Mouse (Mus musculus): ENCODE results near the gene Slc37a1. TPM values are rescaled to one million over a fixed set of nuclear protein-coding genes. Genes with fewer than 3 reads are reported as not detected.

Slc37a1 gene
- polyA plus RNA-seq, 1 experiment from 2014 or later: 3.3 TPM

GRCm38 (mm10) chr17:31377961-31378360 is 91.4 kb downstream of the Slc37a1 start:
- H3K4me3 ChIP-seq: no peak overlapping the region
- H3K36me3 ChIP-seq: no peaks in the 10 kb centered on the region
- ATAC-seq (ENCODE audit: insufficient number of reproducible peaks, low FRiP score, low TSS enrichment, low read depth): no peak
- peaks cover 4% of the 10 kb centered on the region; the same call in 1 of the 2 replicates for H3K4me1 ChIP-seq
- H3K27ac ChIP-seq: no peak overlapping the region
- WGBS: 10% methylated on average over 7 of the region's 7 CpGs
- H3K4me2 ChIP-seq: 0 out of 2 replicates have a peak overlapping the region, but pooled peaks have one; percentile 7
- H3K9ac ChIP-seq: no peak overlapping the region
- no peaks in the 10 kb centered on the region for H3K9me3 ChIP-seq
- H3K27me3 ChIP-seq: no peaks in the 10 kb centered on the region

- Histone ChIP-seq H3K4me2 (0 out of 2 replicates have a peak overlapping the region, but pooled peaks have one; percentile 7), H3K27ac (no peak overlapping the region), H3K4me3 (no peak overlapping the region), H3K9ac (no peak overlapping the region), H3K36me3 (no peaks in the 10 kb centered on the region), H3K4me1 (peaks cover 4% of the 10 kb centered on the region; the same call in 1 of the 2 replicates), H3K9me3 (no peaks in the 10 kb centered on the region), H3K27me3 (no peaks in the 10 kb centered on the region)
- ATAC-seq (ENCODE audit: insufficient number of reproducible peaks, low FRiP score, low TSS enrichment, low read depth): no peak
- WGBS: 67% methylated on average over 10 of the region's 10 CpGs
These were observed 91.8 kb downstream of the Slc37a1 start for GRCm38 (mm10) chr17:31378361-31378761.

GRCm38 (mm10) chr17:31379086-31379485 is 92.5 kb downstream of the Slc37a1 start:
- Histone ChIP-seq H3K27ac (no peak overlapping the region), H3K4me2 (no peak overlapping the region), H3K9ac (no peak overlapping the region), H3K4me3 (no peak overlapping the region), H3K4me1 (peaks cover 8% of the 10 kb centered on the region; the same call in 1 of the 2 replicates), H3K36me3 (no peaks in the 10 kb centered on the region), H3K9me3 (no peaks in the 10 kb centered on the region), H3K27me3 (no peaks in the 10 kb centered on the region)
- ATAC-seq (ENCODE audit: insufficient number of reproducible peaks, low FRiP score, low TSS enrichment, low read depth): no peak
- WGBS: 77% methylated on average over 2 of the region's 2 CpGs

- H3K4me1 ChIP-seq: peaks cover 15% of the 10 kb centered on the region
- no peak overlapping the region for H3K4me3 ChIP-seq
- H3K9ac ChIP-seq: no peak overlapping the region
- no peak overlapping the region for H3K4me2 ChIP-seq
- ATAC-seq (ENCODE audit: insufficient number of reproducible peaks, low FRiP score, low TSS enrichment, low read depth): no peak
- H3K9me3 ChIP-seq: no peaks in the 10 kb centered on the region
- no peak overlapping the region for H3K27ac ChIP-seq
- H3K36me3 ChIP-seq: no peaks in the 10 kb centered on the region
- no peaks in the 10 kb centered on the region for H3K27me3 ChIP-seq
- 46% methylated on average over 8 of the region's 8 CpGs for WGBS
These were observed 93.3 kb downstream of the Slc37a1 start for GRCm38 (mm10) chr17:31379863-31380262.

GRCm38 (mm10) chr17:31383320-31383719 is 96.7 kb downstream of the Slc37a1 start:
- H3K4me2 ChIP-seq: no peak overlapping the region
- H3K4me1 ChIP-seq: peaks cover 44% of the 10 kb centered on the region
- WGBS: 86% methylated on average over 6 of the region's 6 CpGs

GRCm38 (mm10) chr17:31384968-31385627 is 98.5 kb downstream of the Slc37a1 start:
- no peaks in the 10 kb centered on the region for H3K36me3 ChIP-seq
- peak overlapping the region; percentile 72 for H3K27ac ChIP-seq
- H3K9me3 ChIP-seq: no peaks in the 10 kb centered on the region
- 4% methylated on average over 8 of the region's 8 CpGs for WGBS
- peak overlapping the region; percentile 86 for H3K4me2 ChIP-seq
- H3K27me3 ChIP-seq: no peaks in the 10 kb centered on the region
- H3K4me3 ChIP-seq: peak overlapping the region; percentile 74
- no peak for ATAC-seq (ENCODE audit: insufficient number of reproducible peaks, low FRiP score, low TSS enrichment, low read depth)
- H3K9ac ChIP-seq: no peak overlapping the region
- H3K4me1 ChIP-seq: peaks cover 60% of the 10 kb centered on the region

More at GRCm38 (mm10) chr17:31383320-31383719, 96.7 kb downstream of the Slc37a1 start:
- no peaks in the 10 kb centered on the region for H3K27me3 ChIP-seq
- no peak for ATAC-seq (ENCODE audit: insufficient number of reproducible peaks, low FRiP score, low TSS enrichment, low read depth)
- H3K27ac ChIP-seq: no peak overlapping the region
- no peaks in the 10 kb centered on the region for H3K9me3 ChIP-seq
- H3K9ac ChIP-seq: no peak overlapping the region
- no peak overlapping the region for H3K4me3 ChIP-seq
- no peaks in the 10 kb centered on the region for H3K36me3 ChIP-seq

GRCm38 (mm10) chr17:31385671-31386665 is 99.4 kb downstream of the Slc37a1 start, which contains the start of gene Pde9a:
Gene Pde9a, plus strand, starts transcription at chr17:31386210.
- Histone ChIP-seq H3K36me3 (no peaks in the 10 kb centered on the region), H3K4me1 (peaks cover 61% of the 10 kb centered on the region)

GRCm38 (mm10) chr17:31386766-31387275 is 100.2 kb downstream of the Slc37a1 start:
- H3K4me3 ChIP-seq: peak overlapping the region; percentile 74
- no peaks in the 10 kb centered on the region for H3K9me3 ChIP-seq
- H3K36me3 ChIP-seq: no peaks in the 10 kb centered on the region
- peak overlapping the region; percentile 86 for H3K4me2 ChIP-seq
- H3K4me1 ChIP-seq: peaks cover 64% of the 10 kb centered on the region
- no peak for ATAC-seq (ENCODE audit: insufficient number of reproducible peaks, low FRiP score, low TSS enrichment, low read depth)
- H3K27ac ChIP-seq: peak overlapping the region; percentile 48
- H3K27me3 ChIP-seq: no peaks in the 10 kb centered on the region
- H3K9ac ChIP-seq: peak overlapping the region; percentile 66
- 11% methylated on average over 7 of the region's 7 CpGs for WGBS

More at GRCm38 (mm10) chr17:31385671-31386665, 99.4 kb downstream of the Slc37a1 start, which contains the start of gene Pde9a:
- H3K27ac ChIP-seq: peak within 1 kb of the TSS; percentile 72
- H3K9me3 ChIP-seq: no peaks in the 10 kb centered on the region
- ATAC-seq (ENCODE audit: insufficient number of reproducible peaks, low FRiP score, low TSS enrichment, low read depth): peak; percentile 84
- peak within 1 kb of the TSS; percentile 74 for H3K4me3 ChIP-seq
- H3K27me3 ChIP-seq: no peaks in the 10 kb centered on the region
- WGBS: 1% methylated on average over 45 of the region's 56 CpGs
- H3K4me2 ChIP-seq: peak within 1 kb of the TSS; percentile 86
- peak within 1 kb of the TSS; percentile 66 for H3K9ac ChIP-seq

- Histone ChIP-seq H3K36me3 (0 out of 2 replicates have a peak, but pooled peaks cover 3% of the 10 kb centered on the region), H3K27me3 (no peaks in the 10 kb centered on the region), H3K27ac (peak overlapping the region; percentile 73), H3K4me1 (peaks cover 64% of the 10 kb centered on the region), H3K4me3 (no peak overlapping the region), H3K9me3 (no peaks in the 10 kb centered on the region), H3K9ac (no peak overlapping the region), H3K4me2 (no peak overlapping the region)
- no peak for ATAC-seq (ENCODE audit: insufficient number of reproducible peaks, low FRiP score, low TSS enrichment, low read depth)
- WGBS: 83% methylated on average over 3 of the region's 3 CpGs
These were observed 102.9 kb downstream of the Slc37a1 start for GRCm38 (mm10) chr17:31389432-31390050.

- H3K9ac ChIP-seq: no peak overlapping the region
- WGBS: 47% methylated on average over 3 of the region's 3 CpGs
- H3K27me3 ChIP-seq: no peaks in the 10 kb centered on the region
- no peak overlapping the region for H3K27ac ChIP-seq
- H3K4me3 ChIP-seq: no peak overlapping the region
- H3K4me2 ChIP-seq: no peak overlapping the region
- peaks cover 46% of the 10 kb centered on the region for H3K4me1 ChIP-seq
- no peak for ATAC-seq (ENCODE audit: insufficient number of reproducible peaks, low FRiP score, low TSS enrichment, low read depth)
- H3K36me3 ChIP-seq: 0 out of 2 replicates have a peak, but pooled peaks cover 3% of the 10 kb centered on the region
- H3K9me3 ChIP-seq: no peaks in the 10 kb centered on the region
These were observed 104.9 kb downstream of the Slc37a1 start for GRCm38 (mm10) chr17:31391462-31391861.

GRCm38 (mm10) chr17:31392041-31392440 is 105.4 kb downstream of the Slc37a1 start:
- Histone ChIP-seq H3K27me3 (no peaks in the 10 kb centered on the region), H3K36me3 (0 out of 2 replicates have a peak, but pooled peaks cover 3% of the 10 kb centered on the region), H3K4me3 (no peak overlapping the region), H3K27ac (no peak overlapping the region), H3K9ac (no peak overlapping the region), H3K4me1 (peaks cover 41% of the 10 kb centered on the region), H3K4me2 (no peak overlapping the region), H3K9me3 (no peaks in the 10 kb centered on the region)
- WGBS: 82% methylated on average over 5 of the region's 5 CpGs
- ATAC-seq (ENCODE audit: insufficient number of reproducible peaks, low FRiP score, low TSS enrichment, low read depth): no peak

Measured in limb, embryonic 15.5 days (tissue).